Mouse (Mus musculus) brown adipose tissue, adult 24 weeks (tissue): ENCODE measurements at regions not wholly inside any gene's neighbourhood (a gene's known extent, or its start where the extent isn't known, plus 50 kb on each side); places are given as distances from the start of the nearest gene placed in this dataset.

ENCODE experiments used
- H3K27ac ChIP-seq: fragments of 200-500 bp; replicated peaks from 2 replicates; pipeline ENCODE4 v1.5.1; 2012; ENCODE audit warnings: low read depth, mild to moderate bottlenecking, low read length
- H3K4me1 ChIP-seq: fragments of 200-500 bp; 2 replicates; pipeline ENCODE4 v1.6.1; 2012; ENCODE audit warnings: low read length, mixed read lengths; ENCODE audit not compliant: control insufficient read depth, insufficient read depth, insufficient read length
- H3K4me3 ChIP-seq: fragments of 200-500 bp; 2 replicates; pipeline ENCODE4 v1.5.1; 2012; ENCODE audit warnings: low read depth, mild to moderate bottlenecking, low read length, moderate library complexity; ENCODE audit not compliant: insufficient read depth

DNA sequence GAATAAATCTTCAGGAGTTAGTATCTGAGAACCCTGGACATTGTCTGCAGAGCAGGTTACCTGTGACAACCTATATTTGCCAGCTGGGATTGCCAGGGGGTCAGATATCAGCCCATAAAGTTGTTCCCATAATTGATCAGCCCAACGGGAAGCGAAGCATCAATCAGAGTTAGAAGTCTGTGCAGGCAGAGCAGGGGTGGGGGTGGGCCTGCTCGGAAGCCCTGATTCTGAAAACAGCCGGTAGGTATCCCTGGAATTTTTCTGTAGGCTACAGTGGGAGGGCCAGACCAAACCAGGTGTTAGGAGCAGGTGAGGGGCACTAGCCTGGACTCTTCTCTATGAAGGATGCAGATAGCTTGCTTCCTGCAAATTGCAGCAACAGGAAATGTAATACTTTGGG lies 427.2 kb downstream of the Wdr11 start:
- no peak overlapping the region for H3K27ac ChIP-seq
- no peaks in the 10 kb centered on the region for H3K4me1 ChIP-seq
- H3K4me3 ChIP-seq, result no peak overlapping the region

DNA sequence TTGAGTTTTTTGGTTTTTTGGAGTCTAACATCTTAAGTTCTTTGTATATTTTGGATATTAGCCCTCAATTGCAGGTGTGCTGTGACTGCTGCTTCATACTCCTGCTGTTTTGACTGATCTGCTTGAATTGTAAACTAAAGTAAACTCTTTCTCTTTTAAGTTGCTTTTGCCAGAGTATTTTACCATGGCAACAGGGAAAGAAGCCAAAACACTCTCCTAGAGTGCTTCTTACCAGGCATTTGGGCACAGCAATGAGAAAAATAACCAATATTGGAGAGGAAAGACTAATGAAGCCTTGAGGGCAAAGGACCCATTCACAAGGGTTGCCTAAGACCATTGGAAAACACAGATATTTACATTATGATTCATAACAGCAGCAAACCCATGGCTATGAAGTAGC lies 437.3 kb downstream of the Wdr11 start:
- H3K4me1 ChIP-seq, result no peaks in the 10 kb centered on the region
- no peak overlapping the region for H3K4me3 ChIP-seq
- no peak overlapping the region for H3K27ac ChIP-seq

DNA sequence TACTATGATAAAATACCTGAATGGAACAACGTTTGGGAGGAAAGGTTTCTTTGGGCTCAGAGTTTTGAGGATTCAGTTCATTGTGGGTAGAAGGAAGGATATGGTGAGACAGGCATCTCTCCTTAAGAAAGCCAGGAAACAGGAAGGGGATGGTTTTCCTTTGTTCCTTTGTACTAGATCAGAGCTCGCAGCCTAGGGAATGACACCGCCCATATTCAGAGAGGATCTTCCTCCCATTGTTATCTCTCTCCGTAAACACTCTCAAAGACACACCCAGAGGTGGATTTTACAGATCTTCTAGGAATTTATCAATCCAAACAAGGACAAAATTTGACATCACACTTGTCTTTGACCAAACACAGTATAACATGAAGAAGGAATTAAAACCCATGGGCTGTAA lies 439.0 kb downstream of the Wdr11 start:
- H3K4me3 ChIP-seq, result no peak overlapping the region
- no peak overlapping the region for H3K27ac ChIP-seq
- H3K4me1 ChIP-seq, result no peaks in the 10 kb centered on the region

DNA sequence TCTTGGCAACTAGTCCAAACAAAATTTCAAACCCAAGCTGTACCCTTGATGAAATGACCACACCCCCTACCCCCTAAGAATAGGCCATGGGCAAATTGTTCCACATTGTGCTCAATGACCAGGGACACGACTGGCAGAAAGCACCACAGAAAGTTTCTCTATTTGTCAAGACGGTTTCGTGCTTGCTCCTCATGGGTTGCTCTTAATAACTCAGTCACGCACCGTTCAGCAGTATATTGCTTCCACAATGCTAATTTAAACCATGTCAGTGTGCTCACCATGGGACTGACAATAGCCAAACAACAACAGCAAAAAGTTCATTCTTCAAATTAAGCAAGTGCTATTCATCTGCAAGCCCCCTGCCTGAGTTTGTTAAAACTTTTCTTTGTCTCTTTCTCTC lies 444.6 kb downstream of the Wdr11 start:
- Histone ChIP-seq H3K4me3 (no peak overlapping the region), H3K4me1 (peaks cover 4% of the 10 kb centered on the region; the same call in 1 of the 2 replicates), H3K27ac (no peak overlapping the region)

DNA sequence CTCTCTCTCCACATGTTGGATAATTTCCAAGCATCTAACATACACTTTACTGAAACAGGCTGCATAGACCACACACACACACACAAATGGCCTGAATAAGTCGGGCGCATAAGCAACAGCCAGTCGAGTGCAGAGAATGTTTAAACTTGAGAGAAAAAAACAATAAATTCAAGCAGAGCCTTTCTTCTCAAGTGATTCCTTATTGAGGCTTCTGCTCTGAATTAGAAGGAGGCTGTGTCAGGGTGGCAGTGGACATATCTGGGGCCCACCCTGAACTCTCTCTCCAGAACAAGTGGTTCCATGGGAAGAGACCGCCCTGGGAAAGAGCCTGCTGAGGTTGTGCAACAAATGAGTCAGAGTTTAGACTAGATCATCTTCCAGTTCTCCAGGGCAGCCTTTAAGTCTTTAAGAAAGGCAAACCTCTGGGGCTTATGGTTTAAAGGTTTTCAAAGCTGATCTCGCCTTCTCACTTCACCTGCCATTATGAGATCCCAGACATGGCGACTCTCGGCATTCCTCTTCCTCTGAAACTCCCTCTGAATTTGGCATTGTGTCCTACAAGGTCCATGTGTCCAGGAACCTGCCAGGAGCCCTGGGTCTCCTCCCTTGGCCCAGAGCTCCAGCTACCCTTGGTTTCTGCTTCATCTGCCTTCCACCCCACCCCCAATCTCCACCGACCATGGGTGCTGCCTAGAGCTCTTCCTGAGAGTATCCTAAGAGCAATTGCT lies 445.3 kb downstream of the Wdr11 start:
- peaks cover 4% of the 10 kb centered on the region; the same call in 1 of the 2 replicates for H3K4me1 ChIP-seq
- H3K27ac ChIP-seq, result no peak overlapping the region
- H3K4me3 ChIP-seq, result no peak overlapping the region

DNA sequence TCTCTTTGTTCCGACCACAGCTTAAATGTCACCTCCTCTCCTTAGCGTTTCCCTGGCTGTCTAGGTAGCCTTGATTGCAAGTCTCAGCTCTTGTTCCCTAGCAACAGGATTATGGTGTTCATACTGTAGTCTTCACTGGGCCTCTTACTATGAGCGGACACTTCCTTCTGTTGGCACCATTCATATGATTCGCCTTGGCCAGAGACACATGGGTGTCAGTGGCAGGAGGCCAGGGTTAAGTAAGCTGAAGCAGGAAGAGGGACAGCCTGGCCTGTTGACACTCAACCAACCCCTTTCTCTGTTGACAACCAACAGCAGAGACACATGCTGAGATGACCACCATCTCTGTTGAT lies 445.9 kb downstream of the Wdr11 start:
- Histone ChIP-seq H3K27ac (no peak overlapping the region), H3K4me1 (peaks cover 4% of the 10 kb centered on the region; the same call in 1 of the 2 replicates), H3K4me3 (no peak overlapping the region)

DNA sequence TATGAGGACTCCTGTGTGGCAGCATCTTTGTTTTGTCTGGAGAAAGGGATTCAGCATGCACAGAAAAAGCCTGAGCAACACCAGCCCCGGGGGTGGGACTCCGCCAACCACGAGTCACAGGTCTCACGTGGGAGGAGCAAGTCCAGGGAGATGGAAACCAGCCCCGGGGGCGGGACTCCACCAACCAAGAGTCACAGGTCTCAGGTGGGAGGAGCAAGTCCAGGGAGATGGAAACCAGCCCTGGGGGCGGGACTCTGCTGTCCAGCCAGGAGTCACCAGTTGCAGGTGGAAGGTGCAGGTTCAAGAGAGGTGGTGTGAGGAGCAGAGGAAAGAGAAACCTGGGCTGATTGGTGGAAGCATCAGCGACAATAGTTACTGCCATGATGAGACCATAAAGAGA lies 448.9 kb downstream of the Wdr11 start:
- Histone ChIP-seq H3K4me3 (no peak overlapping the region), H3K27ac (no peak overlapping the region), H3K4me1 (peaks cover 4% of the 10 kb centered on the region)

DNA sequence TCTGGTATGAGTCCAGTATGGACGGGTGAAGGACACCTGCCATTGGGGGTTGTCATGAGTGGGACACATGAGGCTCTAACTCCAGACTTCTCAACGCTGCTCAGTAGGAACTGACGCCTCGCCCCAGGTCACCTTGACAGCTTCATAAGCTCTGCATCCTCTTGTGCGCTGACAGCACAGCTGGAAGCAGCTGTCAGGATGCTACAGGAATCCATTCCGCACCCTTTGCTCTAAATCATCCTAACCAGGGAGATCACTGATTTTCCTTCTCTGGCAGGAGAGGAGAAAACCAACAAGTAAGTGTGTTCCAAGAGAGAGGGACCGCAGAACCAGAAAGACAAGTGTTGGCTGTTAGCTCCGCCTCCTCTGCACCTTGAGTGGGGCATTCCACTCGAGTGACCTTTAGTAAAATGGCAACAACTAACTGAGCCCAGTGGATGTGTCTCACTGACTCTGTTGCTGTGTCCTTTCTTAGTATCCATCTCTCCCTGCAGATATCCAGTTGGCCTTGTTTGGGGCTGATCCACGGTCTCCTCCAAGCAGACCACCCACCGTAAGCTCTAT lies 449.8 kb downstream of the Wdr11 start:
- no peak overlapping the region for H3K27ac ChIP-seq
- H3K4me3 ChIP-seq, result no peak overlapping the region
- peaks cover 4% of the 10 kb centered on the region for H3K4me1 ChIP-seq

DNA sequence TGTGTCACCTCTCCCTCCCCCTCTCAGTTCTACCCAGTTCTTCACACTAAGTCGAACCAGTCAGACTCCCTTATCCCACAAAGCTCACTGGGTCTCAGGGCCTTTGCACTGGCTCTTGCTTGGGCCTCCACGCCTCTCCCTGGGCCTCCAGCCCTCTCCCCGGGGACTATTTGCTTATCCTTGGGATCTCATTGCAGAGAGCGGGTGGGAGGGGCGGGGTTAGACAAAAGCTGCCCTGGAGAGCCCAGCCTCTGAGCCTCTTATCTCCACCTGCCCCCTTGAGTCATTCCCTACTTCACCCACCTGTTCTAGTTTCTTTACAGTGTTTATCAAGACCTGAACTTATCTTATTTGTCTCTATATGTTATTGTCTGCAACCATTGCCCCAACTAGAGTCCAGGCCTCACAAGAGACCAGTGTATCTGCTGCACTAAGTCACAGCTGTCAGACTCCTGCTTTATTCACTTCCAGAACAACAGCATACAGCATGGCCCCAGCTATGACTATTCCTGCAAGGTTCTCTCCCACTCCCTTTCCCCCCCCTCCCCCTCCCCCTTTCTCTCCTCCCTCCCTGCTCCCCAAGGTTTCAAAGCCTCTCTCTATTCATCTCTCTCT lies 450.7 kb downstream of the Wdr11 start:
- Histone ChIP-seq H3K27ac (no peak overlapping the region), H3K4me1 (peaks cover under 1% of the 10 kb centered on the region), H3K4me3 (no peak overlapping the region)

DNA sequence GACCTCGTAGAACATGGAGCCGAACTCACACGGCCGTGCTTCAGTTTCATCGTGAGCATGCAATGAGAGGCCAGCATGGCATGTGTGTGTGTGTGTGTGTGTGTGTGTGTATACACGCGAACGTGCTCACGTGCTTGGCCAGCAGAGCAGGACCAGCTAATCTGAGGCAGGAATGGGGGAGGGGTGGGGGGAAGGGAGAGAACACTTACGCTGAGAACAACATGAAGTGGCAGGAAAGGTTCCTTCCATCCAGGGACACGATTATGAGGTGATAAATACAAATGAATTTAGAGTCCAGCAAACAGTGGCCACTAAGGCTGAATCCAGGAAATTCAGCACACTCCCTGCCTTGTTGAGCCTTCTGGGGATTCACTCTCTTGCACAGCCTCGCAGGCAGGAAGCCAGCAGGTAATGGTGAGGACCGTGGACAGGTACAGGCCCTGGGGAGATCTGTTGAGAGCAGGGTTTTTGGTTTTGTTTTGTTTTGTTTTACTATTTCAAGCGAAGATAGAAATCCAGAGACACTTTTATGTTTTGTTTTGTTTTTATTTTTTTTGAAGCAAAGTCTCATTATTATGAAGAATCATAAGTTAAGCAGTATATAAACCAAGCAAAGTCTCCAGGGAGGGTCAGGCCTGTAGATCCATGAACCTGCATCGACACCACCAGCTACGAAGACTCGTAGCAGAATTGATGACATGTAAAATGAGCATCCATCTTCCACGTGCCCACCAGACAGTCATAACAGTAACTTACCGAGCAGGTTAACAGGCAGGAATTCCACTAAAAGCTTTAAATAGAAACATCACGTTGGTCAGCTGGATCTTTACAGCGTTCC lies 452.0 kb downstream of the Wdr11 start:
- Histone ChIP-seq H3K4me1 (no peaks in the 10 kb centered on the region; the same call in 1 of the 2 replicates), H3K27ac (no peak overlapping the region), H3K4me3 (no peak overlapping the region)

DNA sequence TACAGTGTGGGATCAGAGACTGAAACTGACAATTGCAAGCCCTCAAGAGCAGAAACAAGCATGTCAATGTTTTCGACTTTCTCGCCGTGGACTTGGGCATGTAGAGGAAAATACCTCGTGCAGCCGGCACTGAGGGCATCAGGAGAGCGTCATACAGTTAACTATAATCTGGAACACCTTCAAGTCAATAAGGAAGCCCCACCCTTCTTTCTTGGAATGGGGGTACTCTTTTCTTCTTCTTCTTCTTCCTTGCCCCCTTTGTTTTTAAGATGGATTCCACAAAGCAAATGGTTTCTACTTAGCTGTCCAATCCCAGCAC lies 452.5 kb downstream of the Wdr11 start:
- Histone ChIP-seq H3K27ac (no peak overlapping the region), H3K4me1 (no peaks in the 10 kb centered on the region; the same call in 1 of the 2 replicates), H3K4me3 (no peak overlapping the region)

DNA sequence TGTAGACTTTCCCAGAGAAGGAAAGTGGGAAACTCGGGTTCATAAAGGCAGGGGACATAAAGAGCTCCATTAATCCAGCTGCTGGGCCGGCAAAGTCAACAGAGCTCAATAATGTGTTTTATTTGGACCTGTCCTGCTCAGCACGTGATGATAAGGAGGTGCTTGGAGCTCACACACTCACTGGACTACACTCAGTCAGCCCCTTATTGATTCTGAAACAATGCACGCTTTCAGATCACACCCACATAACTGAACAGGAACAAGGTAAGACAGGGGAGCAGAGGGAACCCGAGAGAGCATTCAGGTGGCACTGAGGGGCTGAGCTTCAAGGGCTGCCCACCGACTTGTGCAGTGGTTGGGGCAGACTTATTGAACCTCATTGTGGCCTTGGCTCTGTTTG lies 452.9 kb downstream of the Wdr11 start:
- Histone ChIP-seq H3K27ac (no peak overlapping the region), H3K4me1 (no peaks in the 10 kb centered on the region; the same call in 1 of the 2 replicates), H3K4me3 (no peak overlapping the region)

DNA sequence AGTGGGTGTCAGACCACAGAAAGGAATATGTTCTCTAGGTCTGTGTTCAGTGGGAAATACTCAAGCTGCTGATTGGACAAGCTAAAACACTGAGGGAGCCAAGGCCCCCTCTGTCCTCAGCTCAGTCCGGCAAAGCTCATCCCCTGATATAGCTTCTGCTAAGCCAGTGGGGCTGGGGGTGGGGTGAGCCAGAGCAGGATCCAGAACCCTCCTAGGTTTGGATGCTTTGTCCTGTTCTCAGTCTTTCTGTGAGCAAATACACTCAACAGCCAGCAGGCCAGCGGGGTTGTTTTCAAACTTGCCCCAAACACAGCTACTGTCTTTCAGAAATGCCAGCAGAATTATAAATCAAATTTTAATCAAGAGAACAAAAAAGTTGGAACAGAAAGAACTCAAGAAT lies 454.4 kb downstream of the Wdr11 start:
- Histone ChIP-seq H3K4me3 (no peak overlapping the region), H3K27ac (no peak overlapping the region), H3K4me1 (no peaks in the 10 kb centered on the region; the same call in 1 of the 2 replicates)

DNA sequence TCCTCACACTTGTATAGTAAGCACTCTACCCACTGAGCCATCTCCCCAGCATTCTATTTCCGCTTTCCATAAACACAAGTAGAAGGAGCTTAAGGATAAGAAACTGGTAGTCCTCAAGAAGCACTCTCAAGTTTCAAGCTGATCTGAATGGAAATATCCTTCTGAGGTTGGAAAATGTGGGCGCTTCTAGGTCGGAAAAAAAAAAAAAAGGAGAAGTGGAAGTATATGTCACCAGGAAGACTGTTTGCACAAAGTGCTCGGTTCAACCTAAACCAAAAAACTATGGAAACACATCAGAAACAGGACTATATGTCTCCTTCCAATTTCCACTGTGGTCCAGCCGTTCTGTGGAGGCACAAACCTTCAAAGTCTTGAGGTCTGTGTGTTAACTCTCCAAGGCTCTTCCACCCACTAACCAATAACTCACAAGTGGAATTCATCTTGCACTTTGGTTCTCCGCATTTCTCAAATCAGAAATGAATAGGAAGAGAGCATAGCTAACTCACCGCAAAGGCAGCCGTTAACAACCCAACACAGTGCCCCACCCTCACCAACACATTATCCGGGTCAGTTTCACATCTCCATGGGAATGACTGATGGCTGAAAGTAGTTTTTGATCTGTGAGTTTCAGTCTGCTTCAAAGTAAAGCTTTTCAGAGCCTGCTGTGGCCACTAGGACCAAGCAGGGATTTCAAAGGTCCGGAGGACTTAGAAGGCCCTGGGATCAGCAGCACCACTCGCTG lies 455.8 kb downstream of the Wdr11 start:
- H3K4me3 ChIP-seq, result no peak overlapping the region
- no peaks in the 10 kb centered on the region; the same call in 1 of the 2 replicates for H3K4me1 ChIP-seq
- no peak overlapping the region for H3K27ac ChIP-seq
